Mouse (Mus musculus) myocyte (in vitro differentiated cells): ENCODE results near the gene Mybbp1a.

Experiments
- CEBPB ChIP-seq: IDR thresholded peaks from 2 replicates; pipeline ENCODE4 v1.6.1; 2011; ENCODE audit warnings: mild to moderate bottlenecking, moderate library complexity; ENCODE audit not compliant: poor library complexity, insufficient read depth, severe bottlenecking
- E2F4 ChIP-seq: IDR thresholded peaks from one replicate; pipeline ENCODE4 v1.6.1; 2011; ENCODE audit warnings: mild to moderate bottlenecking, control low read depth, moderate library complexity; ENCODE audit not compliant: insufficient read depth
- MYOD1 ChIP-seq, 3 experiments: IDR thresholded peaks; one replicate each; pipeline ENCODE4 v1.6.1; 2011; ENCODE audit warnings: control low read depth in 2 of 3, low read depth in 2 of 3, mild to moderate bottlenecking in 2 of 3, moderate library complexity in 1 of 3; ENCODE audit not compliant: insufficient read length in 2 of 3, control insufficient read depth in 1 of 3
- POLR2A ChIP-seq: IDR thresholded peaks from one replicate; pipeline ENCODE4 v1.6.1; 2011; ENCODE audit warnings: low read depth, mild to moderate bottlenecking, control low read depth, moderate library complexity; ENCODE audit not compliant: insufficient read length
- TCF12 ChIP-seq: IDR thresholded peaks from one replicate; pipeline ENCODE4 v1.6.1; 2011; ENCODE audit warnings: mild to moderate bottlenecking, control low read depth; ENCODE audit not compliant: poor library complexity, insufficient read depth, severe bottlenecking
- USF1 ChIP-seq: IDR thresholded peaks from one replicate; pipeline ENCODE4 v1.6.1; 2011; ENCODE audit warnings: low read depth, mild to moderate bottlenecking, control low read depth, moderate library complexity

- TF ChIP-seq POLR2A (no peak), CEBPB (no peak), USF1 (no peak), MYOD1 (IDR thresholded peaks at IDR 0.05; ENCODE audit: control insufficient read depth in 1 of 3, insufficient read length in 2 of 3, low read depth in 2 of 3) (no peak), E2F4 (no peak), TCF12 (no peak)
Observed at GRCm38 (mm10) chr11:72435694-72436045, 5.5 kb upstream of the Mybbp1a start.
